Mouse (Mus musculus): ENCODE results near the gene Sdk1.

The Sdk1 gene

GRCm38 (mm10) chr5:141413013-141413412 is 171.7 kb downstream of the Sdk1 start:
- CTCF ChIA-PET = no interaction called here

GRCm38 (mm10) chr5:141415644-141416243 is 174.5 kb downstream of the Sdk1 start:
- POLR2A ChIA-PET = no interaction called here
- CTCF ChIA-PET = no interaction called here

More at GRCm38 (mm10) chr5:141413013-141413412, 171.7 kb downstream of the Sdk1 start:
- POLR2A ChIA-PET = no interaction called here

GRCm38 (mm10) chr5:141428132-141428531 is 186.8 kb downstream of the Sdk1 start:
- CTCF ChIA-PET = interaction anchor here in 1 of 4 experiments (0.6 kb wide), 1 partner anchor 39 kb away, joined by 4 read pairs; no protein-coding TSS in a partner anchor
- POLR2A ChIA-PET = no interaction called here

GRCm38 (mm10) chr5:141433286-141433685 is 192.0 kb downstream of the Sdk1 start:
- CTCF ChIA-PET = no interaction called here
- POLR2A ChIA-PET = no interaction called here

GRCm38 (mm10) chr5:141447247-141447646 is 206.0 kb downstream of the Sdk1 start:
- POLR2A ChIA-PET = no interaction called here
- CTCF ChIA-PET = interaction anchor here in 1 of 4 experiments (0.6 kb wide), 1 partner anchor 864 kb away, joined by 5 read pairs; no protein-coding TSS in a partner anchor

- ChIA-PET POLR2A (no interaction called here), CTCF (no interaction called here)
Observed at GRCm38 (mm10) chr5:141463417-141463816, 222.1 kb downstream of the Sdk1 start.

- ChIA-PET POLR2A (no interaction called here), CTCF (no interaction called here)
Observed at GRCm38 (mm10) chr5:141468821-141469220, 227.5 kb downstream of the Sdk1 start.

- POLR2A ChIA-PET = no interaction called here
Observed at GRCm38 (mm10) chr5:141505281-141505680, 264.0 kb downstream of the Sdk1 start.

GRCm38 (mm10) chr5:141506344-141506743 is 265.1 kb downstream of the Sdk1 start:
- ChIA-PET CTCF (no interaction called here), POLR2A (no interaction called here)

More at GRCm38 (mm10) chr5:141505281-141505680, 264.0 kb downstream of the Sdk1 start:
- CTCF ChIA-PET = no interaction called here

GRCm38 (mm10) chr5:141524801-141525715 is 283.8 kb downstream of the Sdk1 start:
- ChIA-PET CTCF (interaction anchor here in 1 of 4 experiments (0.6 to 0.7 kb wide), 2 partner anchors 796 to 1618 kb away, joined by 3 to 4 read pairs; no protein-coding TSS in a partner anchor), POLR2A (no interaction called here)

- CTCF ChIA-PET = no interaction called here
Observed at GRCm38 (mm10) chr5:141540193-141540592, 298.9 kb downstream of the Sdk1 start.

GRCm38 (mm10) chr5:141542890-141543666 is 301.8 kb downstream of the Sdk1 start:
- POLR2A ChIA-PET = no interaction called here
- CTCF ChIA-PET = no interaction called here

More at GRCm38 (mm10) chr5:141540193-141540592, 298.9 kb downstream of the Sdk1 start:
- POLR2A ChIA-PET = no interaction called here

- ChIA-PET CTCF (interaction anchor here in 1 of 4 experiments (0.7 kb wide), 1 partner anchor 52 kb away, joined by 3 read pairs; no protein-coding TSS in a partner anchor), POLR2A (interaction anchor here in 1 of 4 experiments (0.6 kb wide), 1 partner anchor 425 kb away, joined by 3 read pairs; no protein-coding TSS in a partner anchor)
Observed at GRCm38 (mm10) chr5:141553444-141553843, 312.2 kb downstream of the Sdk1 start.

- CTCF ChIA-PET = interaction anchor here in 1 of 4 experiments (0.6 kb wide), 1 partner anchor 756 kb away, joined by 3 read pairs; no protein-coding TSS in a partner anchor
Observed at GRCm38 (mm10) chr5:141558731-141559130, 317.4 kb downstream of the Sdk1 start.

GRCm38 (mm10) chr5:141560325-141560724 is 319.0 kb downstream of the Sdk1 start:
- CTCF ChIA-PET = no interaction called here

More at GRCm38 (mm10) chr5:141558731-141559130, 317.4 kb downstream of the Sdk1 start:
- POLR2A ChIA-PET = no interaction called here

GRCm38 (mm10) chr5:141561989-141562560 is 320.8 kb downstream of the Sdk1 start:
- ChIA-PET POLR2A (no interaction called here), CTCF (no interaction called here)

More at GRCm38 (mm10) chr5:141560325-141560724, 319.0 kb downstream of the Sdk1 start:
- POLR2A ChIA-PET = interaction anchor here in 1 of 4 experiments (0.6 kb wide), 1 partner anchor 378 kb away, joined by 5 read pairs; no protein-coding TSS in a partner anchor

- POLR2A ChIA-PET = interaction anchor here in 1 of 4 experiments (0.6 kb wide), 1 partner anchor 986 kb away, joined by 4 read pairs; no protein-coding TSS in a partner anchor
- CTCF ChIA-PET = interaction anchor here in 2 of 4 experiments (0.7 to 1.1 kb wide), 2 partner anchors 13 to 29 kb away, joined by 4 read pairs; no protein-coding TSS in a partner anchor
Observed at GRCm38 (mm10) chr5:141564197-141564596, 322.9 kb downstream of the Sdk1 start.

GRCm38 (mm10) chr5:141568106-141568505 is 326.8 kb downstream of the Sdk1 start:
- POLR2A ChIA-PET = interaction anchor here in 2 of 4 experiments (0.7 to 1.8 kb wide), 2 partner anchors 12 to 13 kb away, joined by 5 read pairs; no protein-coding TSS in a partner anchor
- CTCF ChIA-PET = interaction anchor here in 1 of 4 experiments (1.1 kb wide), 1 partner anchor 475 kb away, joined by 6 read pairs; no protein-coding TSS in a partner anchor

Measured in embryonic stem cell, embryonic (primary cell).